Mouse (Mus musculus): Measurements from ENCODE around the gene Rev3l.

DNA sequence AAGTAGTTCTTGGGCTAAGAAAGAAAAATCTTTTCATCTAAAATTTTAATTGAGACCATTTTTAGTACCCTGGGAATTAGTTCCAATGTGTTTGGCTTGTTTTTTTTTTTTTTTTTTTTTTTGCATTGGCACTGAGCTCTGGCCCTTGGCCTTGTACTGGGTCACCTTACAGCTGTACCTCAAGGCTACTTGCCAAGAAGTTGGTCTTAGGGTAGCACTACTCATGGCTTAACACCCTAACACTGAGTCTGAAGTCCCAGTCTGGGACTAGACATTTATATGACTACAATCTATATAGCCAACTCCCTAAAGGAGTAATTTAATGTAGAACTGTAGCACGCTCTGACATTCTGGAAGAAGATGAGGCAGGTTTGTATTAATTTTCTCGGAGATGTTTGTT lies 49.4 kb upstream of the Rev3l start:
- TF ChIP-seq CTCF (IDR thresholded peaks at IDR 0.05; ENCODE audit: low read depth) (no peak), EP300 (IDR thresholded peaks at IDR 0.05; ENCODE audit: low read depth) (no peak)

Measured in liver, embryonic 14.5 days (tissue).